7 mouse cellular contexts compared by ENCODE assay signal in genomic region chr11:61493525-61494128, GRCm38 (mm10). TPM values are rescaled to one million over a fixed set of nuclear protein-coding genes. Genes with fewer than 3 reads are reported as not detected.
DNase-seq lines count a peak whose midpoint lies in the region; ATAC-seq and TF ChIP-seq lines count a peak whose summit lies in the region.

No protein-coding gene starts in this region.

- H3K27ac ChIP-seq in thymus, adult 2 months (ENCODE audit: control insufficient read depth, insufficient read depth, low read length): no peak overlapping the region
- H3K27ac ChIP-seq in brown adipose tissue, adult 24 weeks (replicated peaks; ENCODE audit: low read depth, low read length): peak overlapping the region; percentile 69
- peak overlapping the region; percentile 93 for H3K27ac ChIP-seq in forebrain, embryonic 10.5 days
- H3K27ac ChIP-seq in kidney, embryonic 16.5 days (ENCODE audit: low read length): peak overlapping the region; percentile 81
- peak overlapping the region; percentile 84 for H3K27ac ChIP-seq in macrophage

- 5% methylated on average over 49 of the region's 50 CpGs for WGBS in thymus, adult 2 months
- WGBS in forebrain, embryonic 10.5 days: 2% methylated on average over 50 of the region's 50 CpGs
- under 1% methylated on average over 46 of the region's 50 CpGs for WGBS in kidney, embryonic 16.5 days
- 9% methylated on average over 50 of the region's 50 CpGs for WGBS in macrophage (ENCODE audit: missing documents)

- H3K9ac ChIP-seq in kidney, embryonic 16.5 days (replicated peaks; ENCODE audit: low read length): peak overlapping the region; percentile 94

- H3K4me2 ChIP-seq in kidney, embryonic 16.5 days (replicated peaks; ENCODE audit: low read depth, low read length): peak overlapping the region; percentile 85

- DNase-seq in thymus, adult 2 months: no peak
- DNase-seq in thymus, postnatal 36 days: no peak
- DNase-seq in forebrain, embryonic 10.5 days (ENCODE audit: extremely low spot score, low spot score): no peak
- DNase-seq in spleen, postnatal 4 days (ENCODE audit: low spot score in 2 of 2): peak; percentile 35 to 77

- H3K9me3 ChIP-seq in forebrain, embryonic 10.5 days: no peaks in the 10 kb centered on the region
- H3K9me3 ChIP-seq in kidney, embryonic 16.5 days (ENCODE audit: low read length): no peaks in the 10 kb centered on the region

- H3K36me3 ChIP-seq in thymus, adult 2 months (ENCODE audit: control insufficient read depth, insufficient read depth, low read length): no peaks in the 10 kb centered on the region; the same call in none of the 2 replicates
- peaks cover 46% of the 10 kb centered on the region for H3K36me3 ChIP-seq in forebrain, embryonic 10.5 days (replicated peaks)
- peaks cover 42% of the 10 kb centered on the region for H3K36me3 ChIP-seq in kidney, embryonic 16.5 days (ENCODE audit: insufficient read depth, low read length)
- H3K36me3 ChIP-seq in macrophage (ENCODE audit: inconsistent target): peaks cover 34% of the 10 kb centered on the region

- peaks cover 11% of the 10 kb centered on the region for H3K4me1 ChIP-seq in thymus, adult 2 months (replicated peaks; ENCODE audit: control insufficient read depth, insufficient read depth, low read length)
- H3K4me1 ChIP-seq in brown adipose tissue, adult 24 weeks (ENCODE audit: control insufficient read depth, insufficient read depth, insufficient read length, low read length): peaks cover 6% of the 10 kb centered on the region; the same call in 1 of the 2 replicates
- peaks cover 38% of the 10 kb centered on the region for H3K4me1 ChIP-seq in forebrain, embryonic 10.5 days
- peaks cover 24% of the 10 kb centered on the region for H3K4me1 ChIP-seq in kidney, embryonic 16.5 days (ENCODE audit: insufficient read depth, low read length)

- peak overlapping the region; percentile 75 for H3K4me3 ChIP-seq in thymus, adult 2 months (ENCODE audit: control insufficient read depth, insufficient read depth, low read length)
- peak overlapping the region; percentile 83 for H3K4me3 ChIP-seq in brown adipose tissue, adult 24 weeks (ENCODE audit: insufficient read depth, low read depth, low read length)
- H3K4me3 ChIP-seq in forebrain, embryonic 10.5 days: peak overlapping the region; percentile 91
- peak overlapping the region; percentile 98 for H3K4me3 ChIP-seq in kidney, embryonic 16.5 days (ENCODE audit: low read length)
- peak overlapping the region; percentile 91 for H3K4me3 ChIP-seq in macrophage (ENCODE audit: inconsistent target)

- peaks cover 33% of the 10 kb centered on the region for H3K79me2 ChIP-seq in macrophage (ENCODE audit: inconsistent target)

- TF ChIP-seq CTCF in thymus, adult 2 months (IDR thresholded peaks at IDR 0.05; ENCODE audit: borderline replicate concordance, control insufficient read depth, extremely low read depth, insufficient read depth, low read length, poor library complexity): no peak

- no peak; the same call in 1 of the 2 replicates for TF ChIP-seq POLR2A in thymus, adult 2 months (IDR thresholded peaks at IDR 0.05; ENCODE audit: control insufficient read depth, extremely low read depth, insufficient read depth, low read length, poor library complexity)

- peak; percentile 67 for ATAC-seq in kidney, embryonic 16.5 days (ENCODE audit: low FRiP score, low TSS enrichment)

- H3K27me3 ChIP-seq in thymus, adult 2 months (ENCODE audit: control insufficient read depth, insufficient read depth, low read length): no peaks in the 10 kb centered on the region
- no peaks in the 10 kb centered on the region for H3K27me3 ChIP-seq in forebrain, embryonic 10.5 days (ENCODE audit: poor library complexity, severe bottlenecking)
- no peaks in the 10 kb centered on the region for H3K27me3 ChIP-seq in kidney, embryonic 16.5 days (ENCODE audit: insufficient read depth, low read length)

RNA-seq across cellular contexts. Expression of gene Mapk7, which starts 0.6 kb away (rescaled TPM):
- 63.8 and 71.8 TPM in 2 replicates for polyA plus RNA-seq in thymus, adult 2 months (2012; rRNA removed)
- 3.0 and 3.7 TPM in 2 replicates for polyA plus RNA-seq in brown adipose tissue, adult 24 weeks (2012; ENCODE audit: insufficient read depth, insufficient read length, missing spikeins)
- 82.8 and 84.4 TPM in 2 replicates for polyA plus RNA-seq in forebrain, embryonic 10.5 days (2016; fragmentation: Nextera tagmentation; extraction: Ambion mirVana)
- 62.5 and 65.0 TPM in 2 replicates for polyA plus RNA-seq in kidney, embryonic 16.5 days (2015; fragmentation: Nextera tagmentation; extraction: Ambion mirVana)
- total RNA-seq in macrophage (2018; cell fraction: chromatin; rRNA removed): 10 to 100 TPM; 12.8 to 89.2 (median 47.6) TPM
- 10 to 100 TPM; 16.0 to 49.3 (median 36.1) TPM for total RNA-seq in macrophage (2018; cell fraction: cytosol; rRNA removed)
- total RNA-seq in macrophage (2018; cell fraction: nucleus; rRNA removed): 10 to 100 TPM; 18.1 to 76.5 (median 47.4) TPM
- polyA plus RNA-seq in macrophage (2018): 28.5 to 49.5 TPM (median 37.8 TPM) in 3 replicates

RNA-seq across cellular contexts. Expression of gene Mfap4, which starts 8.4 kb away (rescaled TPM):
- 20.0 and 21.9 TPM in 2 replicates for polyA plus RNA-seq in thymus, adult 2 months (2012; rRNA removed)
- polyA plus RNA-seq in brown adipose tissue, adult 24 weeks (2012; ENCODE audit: insufficient read depth, insufficient read length, missing spikeins): 1.8 and 2.0 TPM in 2 replicates
- polyA plus RNA-seq in forebrain, embryonic 10.5 days (2016; fragmentation: Nextera tagmentation; extraction: Ambion mirVana): 50.9 and 53.9 TPM in 2 replicates
- polyA plus RNA-seq in kidney, embryonic 16.5 days (2015; fragmentation: Nextera tagmentation; extraction: Ambion mirVana): 164 and 181 TPM in 2 replicates
- total RNA-seq in macrophage (2018; cell fraction: chromatin; rRNA removed): 10 to 100 TPM in 1 of 26 experiments, 1 to 10 TPM in 1, under 1 TPM in 3, not detected in 21; 0.36 to 56.8 (median 0.46) TPM
- total RNA-seq in macrophage (2018; cell fraction: cytosol; rRNA removed): not detected
- total RNA-seq in macrophage (2018; cell fraction: nucleus; rRNA removed): 1 to 10 TPM in 1 of 26 experiments, not detected in 25; 6.8 TPM
- not detected in 3 replicates for polyA plus RNA-seq in macrophage (2018)

RNA-seq across cellular contexts. Expression of gene B9d1, which starts 11.3 kb away (rescaled TPM):
- polyA plus RNA-seq in thymus, adult 2 months (2012; rRNA removed): 11.6 and 16.0 TPM in 2 replicates
- polyA plus RNA-seq in brown adipose tissue, adult 24 weeks (2012; ENCODE audit: insufficient read depth, insufficient read length, missing spikeins): 7.5 and 8.2 TPM in 2 replicates
- polyA plus RNA-seq in forebrain, embryonic 10.5 days (2016; fragmentation: Nextera tagmentation; extraction: Ambion mirVana): 53.0 and 53.3 TPM in 2 replicates
- 47.1 and 53.8 TPM in 2 replicates for polyA plus RNA-seq in kidney, embryonic 16.5 days (2015; fragmentation: Nextera tagmentation; extraction: Ambion mirVana)
- total RNA-seq in macrophage (2018; cell fraction: chromatin; rRNA removed): 1 to 10 TPM in 2 of 26 experiments, not detected in 24; 2.7 to 4.0 TPM
- total RNA-seq in macrophage (2018; cell fraction: cytosol; rRNA removed): 1 to 10 TPM in 7 of 26 experiments, under 1 TPM in 15, not detected in 4; 0.24 to 1.6 (median 0.71) TPM
- 1 to 10 TPM in 2 of 26 experiments, under 1 TPM in 1, not detected in 23; 0.83 to 1.7 (median 1.6) TPM for total RNA-seq in macrophage (2018; cell fraction: nucleus; rRNA removed)
- 0.59 to 0.91 TPM in 2 of 3 replicates, not detected in the other for polyA plus RNA-seq in macrophage (2018)

RNA-seq across cellular contexts. Expression of gene Rnf112, which starts 39.7 kb away (rescaled TPM):
- polyA plus RNA-seq in thymus, adult 2 months (2012; rRNA removed): 0.12 and 0.13 TPM in 2 replicates
- polyA plus RNA-seq in brown adipose tissue, adult 24 weeks (2012; ENCODE audit: insufficient read depth, insufficient read length, missing spikeins): not detected in 2 replicates
- polyA plus RNA-seq in forebrain, embryonic 10.5 days (2016; fragmentation: Nextera tagmentation; extraction: Ambion mirVana): 0.26 and 0.36 TPM in 2 replicates
- polyA plus RNA-seq in kidney, embryonic 16.5 days (2015; fragmentation: Nextera tagmentation; extraction: Ambion mirVana): 0.25 and 0.33 TPM in 2 replicates
- total RNA-seq in macrophage (2018; cell fraction: chromatin; rRNA removed): not detected
- total RNA-seq in macrophage (2018; cell fraction: cytosol; rRNA removed): not detected
- not detected for total RNA-seq in macrophage (2018; cell fraction: nucleus; rRNA removed)
- polyA plus RNA-seq in macrophage (2018): not detected in 3 replicates

Comparison
In these comparisons a context has a peak if more than half of its experiments do, and no peak if none do; other contexts are left out.
1. DNase-seq: peak in spleen, postnatal 4 days (2 of 2); none in thymus, adult 2 months (single experiment), thymus, postnatal 36 days (0 of 2) and forebrain, embryonic 10.5 days (single experiment).
2. Peak in every context shown above with its lines, with median percentiles within 50 percentile points of each other: H3K4me3 ChIP-seq.